In the genomic region with DNA sequence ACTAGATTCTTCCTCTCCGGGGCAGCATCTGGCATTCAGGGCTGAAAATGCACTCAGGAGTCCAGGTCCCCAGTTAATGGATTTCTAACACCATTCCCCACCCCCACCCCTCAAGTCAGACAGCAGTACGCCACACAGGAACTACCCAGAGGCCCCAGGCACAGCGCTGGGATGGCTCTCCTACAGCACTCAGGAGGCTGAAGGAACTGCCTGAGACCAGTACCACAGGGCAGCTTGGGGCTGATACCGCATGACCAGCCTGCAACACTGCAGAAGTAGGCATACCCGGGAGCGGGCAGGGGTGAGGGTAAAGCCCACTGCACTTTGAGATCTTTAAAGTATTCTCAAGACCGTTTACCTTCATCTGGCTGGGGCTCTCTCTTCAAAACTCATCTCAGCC, we compare ENCODE assay signal across 14 mouse cellular contexts. TPM values are rescaled to one million over a fixed set of nuclear protein-coding genes. Genes with fewer than 3 reads are reported as not detected.
DNase-seq lines count a peak whose midpoint lies in the region; ATAC-seq and TF ChIP-seq lines count a peak whose summit lies in the region.
"Had no signal": no experiment of that assay in that cellular context is flagged by ENCODE, and none has a peak within 500 bp of the region (broad histone marks: within the 10 kb centered on the region; RNA-seq: fewer than 3 reads in every experiment).

No protein-coding gene starts in this region.

- H3K27me3 ChIP-seq in heart, embryonic 13.5 days (replicated peaks): peaks cover 15% of the 10 kb centered on the region; the same call in 1 of the 2 replicates
- H3K27me3 ChIP-seq in spleen, adult 2 months (ENCODE audit: control insufficient read depth, insufficient read depth, low read length): no peaks in the 10 kb centered on the region
- H3K27me3 ChIP-seq in liver, embryonic 12.5 days (replicated peaks): no peaks in the 10 kb centered on the region
- H3K27me3 ChIP-seq: hindbrain, embryonic 15.5 days had no signal

- TF ChIP-seq CTCF in spleen, adult 2 months (IDR thresholded peaks at IDR 0.05; ENCODE audit: extremely low read depth, insufficient read depth, insufficient read length, insufficient replicate concordance): no peak

- H3K27ac ChIP-seq in heart, embryonic 13.5 days (replicated peaks): 0 out of 2 replicates have a peak overlapping the region, but pooled peaks have one; percentile 15
- H3K27ac ChIP-seq in spleen, adult 2 months (ENCODE audit: insufficient read depth, low read length): peak overlapping the region; percentile 56
- peak overlapping the region; percentile 75 for H3K27ac ChIP-seq in liver, embryonic 12.5 days
- H3K27ac ChIP-seq: hindbrain, embryonic 15.5 days; layer of hippocampus, adult 2 months had no signal

- peaks cover 49% of the 10 kb centered on the region for H3K4me1 ChIP-seq in heart, embryonic 13.5 days
- peaks cover 14% of the 10 kb centered on the region; the same call in 1 of the 2 replicates for H3K4me1 ChIP-seq in spleen, adult 2 months (ENCODE audit: control insufficient read depth, insufficient read depth, insufficient read length)
- peaks cover 70% of the 10 kb centered on the region for H3K4me1 ChIP-seq in liver, embryonic 12.5 days

- no peak overlapping the region for H3K4me2 ChIP-seq in heart, embryonic 13.5 days
- peak overlapping the region; percentile 23 for H3K4me2 ChIP-seq in liver, embryonic 12.5 days
- H3K4me2 ChIP-seq: hindbrain, embryonic 15.5 days had no signal

- ATAC-seq in heart, embryonic 13.5 days (ENCODE audit: extremely low read depth, insufficient number of reproducible peaks, low FRiP score, low TSS enrichment): no peak
- ATAC-seq in liver, embryonic 12.5 days: peak; percentile 31; the same call in 1 of the 2 replicates

- TF ChIP-seq POLR2A in spleen, adult 2 months (IDR thresholded peaks at IDR 0.05; ENCODE audit: low read depth, low read length): no peak

- H3K9ac ChIP-seq in heart, embryonic 13.5 days: 0 out of 2 replicates have a peak overlapping the region, but pooled peaks have one; percentile 50
- peak overlapping the region; percentile 45; the same call in 1 of the 2 replicates for H3K9ac ChIP-seq in liver, embryonic 12.5 days
- H3K9ac ChIP-seq: hindbrain, embryonic 15.5 days had no signal

- DNase-seq in heart, adult 18-20 months: no peak
- no peak for DNase-seq in spleen, adult 2 months (ENCODE audit: low read depth in 1 of 2, low spot score in 2 of 2)
- no peak for DNase-seq in spleen, postnatal 14 days (ENCODE audit: low spot score in 2 of 2)
- no peak for DNase-seq in testis, postnatal 14 days (ENCODE audit: low spot score)
- no peak for DNase-seq in adrenal gland, postnatal 14 days
- DNase-seq in lung, postnatal 36 days: no peak
- DNase-seq: adrenal gland, postnatal 36 days; cerebellum, postnatal 36 days; gastrocnemius, postnatal 14 days had no signal

- 67% methylated on average over 7 of the region's 7 CpGs for WGBS in heart, embryonic 13.5 days
- 42% methylated on average over 7 of the region's 7 CpGs for WGBS in spleen, adult 2 months
- WGBS in liver, embryonic 12.5 days (ENCODE audit: insufficient replicate concordance): 39% methylated on average over 7 of the region's 7 CpGs

- H3K9me3 ChIP-seq in heart, embryonic 13.5 days: no peaks in the 10 kb centered on the region
- H3K9me3 ChIP-seq in liver, embryonic 12.5 days (replicated peaks): no peaks in the 10 kb centered on the region
- H3K9me3 ChIP-seq: hindbrain, embryonic 15.5 days had no signal

- no peaks in the 10 kb centered on the region for H3K36me3 ChIP-seq in heart, embryonic 13.5 days
- no peaks in the 10 kb centered on the region for H3K36me3 ChIP-seq in spleen, adult 2 months (ENCODE audit: control insufficient read depth, insufficient read depth, low read length)
- no peaks in the 10 kb centered on the region for H3K36me3 ChIP-seq in liver, embryonic 12.5 days
- H3K36me3 ChIP-seq: hindbrain, embryonic 15.5 days had no signal

- no peak overlapping the region for H3K4me3 ChIP-seq in heart, embryonic 13.5 days
- H3K4me3 ChIP-seq in spleen, adult 2 months (ENCODE audit: extremely low read depth, insufficient read depth, insufficient read length): peak overlapping the region; percentile 12; the same call in 1 of the 2 replicates
- H3K4me3 ChIP-seq in liver, embryonic 12.5 days: peak overlapping the region; percentile 9; the same call in 1 of the 2 replicates
- H3K4me3 ChIP-seq: hindbrain, embryonic 15.5 days; layer of hippocampus, adult 2 months had no signal

RNA-seq across cellular contexts. Expression of a gene that starts 0.4 kb away (rescaled TPM):
- 0.24 and 0.34 TPM in 2 replicates for polyA plus RNA-seq in heart, embryonic 13.5 days (2015; fragmentation: Nextera tagmentation; extraction: Ambion mirVana)
- under 1 TPM; 0.47 to 0.69 TPM for total RNA-seq in heart, adult 18-20 months (2021)
- polyA plus RNA-seq in spleen, adult 2 months (2012; rRNA removed): 8.1 and 11.9 TPM in 2 replicates
- 0.72 and 0.75 TPM in 2 replicates for polyA plus RNA-seq in liver, embryonic 12.5 days (2016; fragmentation: Nextera tagmentation; extraction: Ambion mirVana)
- 0.30 TPM in 2 replicates for total RNA-seq in adrenal gland, postnatal 14 days (2021)

RNA-seq across cellular contexts. Expression of a gene that starts 17.5 kb away (rescaled TPM):
- 0.90 and 1.2 TPM in 2 replicates for polyA plus RNA-seq in heart, embryonic 13.5 days (2015; fragmentation: Nextera tagmentation; extraction: Ambion mirVana)
- total RNA-seq in heart, adult 18-20 months (2021): 1 to 10 TPM; 1.1 to 1.3 TPM
- 0.39 TPM in 2 replicates for polyA plus RNA-seq in spleen, adult 2 months (2012; rRNA removed)
- 0.39 and 0.51 TPM in 2 replicates for polyA plus RNA-seq in liver, embryonic 12.5 days (2016; fragmentation: Nextera tagmentation; extraction: Ambion mirVana)
- total RNA-seq in adrenal gland, postnatal 14 days (2021): 4.6 and 6.3 TPM in 2 replicates

RNA-seq across cellular contexts. Expression of a gene that starts 28.0 kb away (rescaled TPM):
- 7.0 and 8.8 TPM in 2 replicates for polyA plus RNA-seq in heart, embryonic 13.5 days (2015; fragmentation: Nextera tagmentation; extraction: Ambion mirVana)
- 10 to 100 TPM; 39.6 to 40.5 TPM for total RNA-seq in heart, adult 18-20 months (2021)
- polyA plus RNA-seq in spleen, adult 2 months (2012; rRNA removed): 32.2 and 36.3 TPM in 2 replicates
- 18.3 and 19.3 TPM in 2 replicates for polyA plus RNA-seq in liver, embryonic 12.5 days (2016; fragmentation: Nextera tagmentation; extraction: Ambion mirVana)
- 12.1 and 14.8 TPM in 2 replicates for total RNA-seq in adrenal gland, postnatal 14 days (2021)

RNA-seq across cellular contexts. Expression of a gene that starts 53.1 kb away (rescaled TPM):
- not detected in 2 replicates for polyA plus RNA-seq in heart, embryonic 13.5 days (2015; fragmentation: Nextera tagmentation; extraction: Ambion mirVana)
- not detected for total RNA-seq in heart, adult 18-20 months (2021)
- not detected in 2 replicates for polyA plus RNA-seq in spleen, adult 2 months (2012; rRNA removed)
- not detected in 2 replicates for polyA plus RNA-seq in liver, embryonic 12.5 days (2016; fragmentation: Nextera tagmentation; extraction: Ambion mirVana)
- not detected in 2 replicates for total RNA-seq in adrenal gland, postnatal 14 days (2021)
- total RNA-seq: adrenal gland, postnatal 36 days; gastrocnemius, postnatal 14 days; layer of hippocampus, adult 2 months had no signal
- polyA plus RNA-seq: C2C12; hindbrain, embryonic 15.5 days had no signal

RNA-seq across cellular contexts. Expression of a gene that starts 54.3 kb away (rescaled TPM):
- 68.4 and 75.8 TPM in 2 replicates for polyA plus RNA-seq in heart, embryonic 13.5 days (2015; fragmentation: Nextera tagmentation; extraction: Ambion mirVana)
- 100 to 1,000 TPM in 1 of 2 experiments, 10 to 100 TPM in 1; 82.6 to 103 TPM for total RNA-seq in heart, adult 18-20 months (2021)
- 27.2 and 36.2 TPM in 2 replicates for polyA plus RNA-seq in spleen, adult 2 months (2012; rRNA removed)
- polyA plus RNA-seq in liver, embryonic 12.5 days (2016; fragmentation: Nextera tagmentation; extraction: Ambion mirVana): 72.3 and 73.8 TPM in 2 replicates
- total RNA-seq in adrenal gland, postnatal 14 days (2021): 68.3 and 74.0 TPM in 2 replicates

Comparison
In these comparisons a context has a peak if more than half of its experiments do, and no peak if none do; other contexts are left out.
1. H3K27ac ChIP-seq: peak in every context shown above with its lines; median percentile 75 in liver, embryonic 12.5 days; 56 in spleen, adult 2 months; 15 in heart, embryonic 13.5 days.